Mouse (Mus musculus) testis, adult 2 months (tissue): ENCODE results near the gene Frat2.

Source experiments
- CTCF ChIP-seq: fragments of 200-500 bp; IDR thresholded peaks from 2 replicates; pipeline ENCODE4 v1.5.1; 2012; ENCODE audit warnings: low read depth, mild to moderate bottlenecking, inconsistent platforms, low read length, moderate library complexity; ENCODE audit not compliant: control insufficient read depth, insufficient read depth, insufficient replicate concordance
- POLR2A ChIP-seq: fragments of 200-500 bp; IDR thresholded peaks from 2 replicates; pipeline ENCODE4 v1.6.1; 2012; ENCODE audit warnings: low read depth, mild to moderate bottlenecking, inconsistent platforms, low read length, moderate library complexity; ENCODE audit not compliant: control insufficient read depth

DNA sequence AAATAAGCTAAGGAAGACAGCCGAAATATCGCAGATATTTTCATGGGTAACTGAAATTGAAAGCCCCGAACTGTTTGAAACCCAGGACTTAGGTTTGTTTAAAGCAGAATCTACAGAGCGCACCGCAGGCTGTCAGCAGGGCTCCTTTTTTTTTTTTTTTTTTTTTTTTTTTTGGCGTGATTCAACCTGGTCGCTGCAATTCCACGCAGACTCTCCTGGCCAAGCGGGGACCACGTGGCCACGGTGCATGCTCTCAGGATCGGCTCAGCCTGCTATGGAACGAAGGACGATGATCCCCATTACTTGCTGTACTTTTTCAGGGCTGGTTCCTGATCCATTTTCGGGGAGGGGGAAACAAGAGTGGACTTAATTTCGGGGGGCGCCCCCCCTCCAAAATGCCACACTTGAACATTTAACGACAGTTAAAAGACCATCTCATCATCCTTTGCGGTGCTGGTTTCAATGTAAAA, 16.8 kb downstream of the Frat2 start:
- TF ChIP-seq CTCF (no peak), POLR2A (no peak)
